Mouse (Mus musculus) midbrain, embryonic 12.5 days (tissue): ENCODE measurements around the gene Prkx. TPM values are rescaled to one million over a fixed set of nuclear protein-coding genes. Genes with fewer than 3 reads are reported as not detected.

ENCODE experiments used
- ATAC-seq: fragments of 200-750 bp; cut with Nextera tagmentation; 2 replicates; pipeline ENCODE4 v1.8.0; 2017; ENCODE audit warnings: low read depth, moderate TSS enrichment, moderate library complexity; ENCODE audit not compliant: low FRiP score
- H3K27ac ChIP-seq: fragments of 300-500 bp; sonication (generic); replicated peaks from 2 replicates; pipeline ENCODE4 v1.5.1; 2016; ENCODE audit warnings: mild to moderate bottlenecking
- H3K27me3 ChIP-seq: fragments of 300-500 bp; sonication (generic); 2 replicates; pipeline ENCODE4 v1.6.1; 2016; ENCODE audit warnings: mild to moderate bottlenecking
- H3K36me3 ChIP-seq: fragments of 300-500 bp; sonication (generic); 2 replicates; pipeline ENCODE4 v1.6.1; 2016
- H3K4me1 ChIP-seq: fragments of 300-500 bp; sonication (generic); 2 replicates; pipeline ENCODE4 v1.6.1; 2016
- H3K4me2 ChIP-seq: fragments of 300-500 bp; sonication (generic); replicated peaks from 2 replicates; pipeline ENCODE4 v1.6.1; 2016; ENCODE audit warnings: mild to moderate bottlenecking, moderate library complexity
- H3K4me3 ChIP-seq: fragments of 300-500 bp; sonication (generic); 2 replicates; pipeline ENCODE4 v1.5.1; 2016; ENCODE audit warnings: mild to moderate bottlenecking
- H3K9ac ChIP-seq: fragments of 300-500 bp; sonication (generic); replicated peaks from 2 replicates; pipeline ENCODE4 v1.6.1; 2016; ENCODE audit warnings: mild to moderate bottlenecking, moderate library complexity
- H3K9me3 ChIP-seq: fragments of 300-500 bp; sonication (generic); 2 replicates; pipeline ENCODE4 v1.6.1; 2016; ENCODE audit warnings: mild to moderate bottlenecking
- WGBS: fragments of 180-500 bp; shearing (Covaris S2); methylation state at CpG from one replicate; pipeline ENCODE4 v1.1.7; 2016; 5-methylcytosine and 5-hydroxymethylcytosine counted together
- polyA plus RNA-seq: library from polyadenylated mRNA; unstranded; fragments of >200 nt; fragmentation: Nextera tagmentation; extraction: Ambion mirVana; gene quantifications from 2 replicates; pipeline ENCODE4 v1.2.1, GENCODE M21; 2016

The Prkx gene
- polyA plus RNA-seq, 1 experiment from 2014 or later = 23.9 TPM

DNA sequence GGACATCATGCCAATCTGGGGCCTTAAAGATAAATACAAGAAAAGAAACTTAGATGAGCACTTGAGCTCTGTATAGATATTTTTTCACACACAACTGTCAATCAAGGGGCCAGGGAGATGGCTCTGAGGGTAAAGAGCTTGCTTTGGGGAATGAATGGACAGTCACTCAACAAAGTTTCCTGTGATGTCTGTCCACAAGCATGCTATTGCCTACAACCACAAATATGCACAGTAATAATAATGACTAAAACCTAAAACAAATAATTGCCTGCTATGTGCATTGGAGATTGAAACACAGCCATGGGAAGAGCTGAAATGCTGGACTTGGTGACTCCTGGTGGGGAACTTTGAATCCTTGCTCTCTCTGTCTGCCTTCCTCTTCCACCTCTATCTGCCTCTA lies 9.7 kb downstream of the Prkx start:
- ATAC-seq = no peak
- H3K27ac ChIP-seq = no peak overlapping the region
- no peaks in the 10 kb centered on the region for H3K27me3 ChIP-seq
- no peak overlapping the region for H3K4me2 ChIP-seq
- no peak overlapping the region for H3K9ac ChIP-seq
- H3K9me3 ChIP-seq = no peaks in the 10 kb centered on the region
- H3K36me3 ChIP-seq = peaks cover 12% of the 10 kb centered on the region; the same call in 1 of the 2 replicates
- no peaks in the 10 kb centered on the region for H3K4me1 ChIP-seq
- H3K4me3 ChIP-seq = no peak overlapping the region

- no peaks in the 10 kb centered on the region for H3K9me3 ChIP-seq
- no peaks in the 10 kb centered on the region for H3K4me1 ChIP-seq
- H3K4me3 ChIP-seq = no peak overlapping the region
- no peak for ATAC-seq
- H3K27me3 ChIP-seq = no peaks in the 10 kb centered on the region
- no peak overlapping the region for H3K27ac ChIP-seq
- H3K36me3 ChIP-seq = peaks cover 8% of the 10 kb centered on the region; the same call in 1 of the 2 replicates
- no peak overlapping the region for H3K9ac ChIP-seq
- no peak overlapping the region for H3K4me2 ChIP-seq
Observed at GRCm38 (mm10) chrX:77777822-77778221, 18.3 kb downstream of the Prkx start.

- Histone ChIP-seq H3K9ac (no peak overlapping the region), H3K27me3 (no peaks in the 10 kb centered on the region), H3K4me3 (no peak overlapping the region), H3K9me3 (no peaks in the 10 kb centered on the region), H3K4me1 (no peaks in the 10 kb centered on the region), H3K27ac (no peak overlapping the region), H3K4me2 (no peak overlapping the region), H3K36me3 (peaks cover 12% of the 10 kb centered on the region; the same call in 1 of the 2 replicates)
- 92% methylated on average over 3 of the region's 3 CpGs for WGBS
- no peak for ATAC-seq
Observed at GRCm38 (mm10) chrX:77765153-77765552, 30.9 kb downstream of the Prkx start.

DNA sequence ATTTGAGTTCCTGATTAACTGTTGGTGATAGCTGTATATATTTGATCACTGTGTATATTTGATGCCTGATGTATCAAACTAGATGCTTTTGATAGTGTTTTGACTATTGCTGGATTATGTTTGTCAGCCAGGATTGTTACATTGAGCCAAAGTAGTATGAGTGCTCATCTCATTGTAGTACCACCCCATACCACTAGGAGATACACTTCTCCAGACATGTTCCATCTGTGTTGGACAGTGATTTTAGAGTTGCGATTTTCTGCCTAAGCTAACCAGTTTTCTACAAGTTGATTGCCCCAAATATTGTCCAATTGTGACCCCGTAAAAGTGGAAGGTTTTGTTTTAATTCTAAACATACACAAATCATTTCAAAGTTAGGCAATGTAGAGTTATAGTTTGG lies 51.8 kb downstream of the Prkx start:
- no peak for ATAC-seq
- Histone ChIP-seq H3K4me3 (no peak overlapping the region), H3K27me3 (no peaks in the 10 kb centered on the region), H3K9ac (no peak overlapping the region), H3K4me1 (no peaks in the 10 kb centered on the region), H3K9me3 (no peaks in the 10 kb centered on the region), H3K27ac (no peak overlapping the region), H3K4me2 (no peak overlapping the region), H3K36me3 (no peaks in the 10 kb centered on the region)
- 75% methylated on average over 2 of the region's 2 CpGs for WGBS

GRCm38 (mm10) chrX:77741383-77741782 lies 54.7 kb downstream of the Prkx start:
- 36% methylated on average over 1 of the region's 1 CpGs for WGBS

DNA sequence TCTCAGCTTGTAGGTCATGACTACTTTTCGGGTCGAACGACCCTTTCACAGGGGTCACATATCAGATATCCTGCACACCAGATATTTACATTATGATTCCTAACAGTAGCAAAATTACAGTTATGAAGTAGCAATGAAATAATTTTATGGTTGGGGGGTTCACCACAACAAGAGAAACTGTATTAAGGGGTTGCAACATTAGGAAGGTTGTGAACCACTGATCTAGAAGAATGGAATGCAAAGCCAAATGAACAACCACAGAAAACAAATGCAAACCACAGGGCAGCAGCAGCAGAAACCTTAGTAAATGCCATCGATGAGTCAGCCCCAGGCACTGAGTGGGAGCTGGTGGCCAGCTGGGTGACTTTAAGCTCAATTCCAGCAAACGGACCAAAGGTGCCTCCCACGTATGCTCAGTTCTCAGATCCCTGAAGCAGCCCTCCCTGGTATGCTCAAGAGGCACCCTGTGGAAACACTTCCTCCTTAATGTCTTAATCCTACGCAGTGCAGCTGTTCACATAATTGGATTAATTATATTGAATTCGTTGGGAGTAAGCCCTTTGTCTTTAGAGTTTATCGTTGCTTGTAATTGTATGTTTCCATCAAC lies 62.0 kb downstream of the Prkx start:
- Histone ChIP-seq H3K4me2 (no peak overlapping the region), H3K4me1 (no peaks in the 10 kb centered on the region), H3K27ac (no peak overlapping the region), H3K36me3 (no peaks in the 10 kb centered on the region), H3K27me3 (no peaks in the 10 kb centered on the region), H3K9ac (no peak overlapping the region), H3K4me3 (no peak overlapping the region), H3K9me3 (no peaks in the 10 kb centered on the region)
- no peak for ATAC-seq
- WGBS = 70% methylated on average over 9 of the region's 9 CpGs

More at GRCm38 (mm10) chrX:77741383-77741782, 54.7 kb downstream of the Prkx start:
- Histone ChIP-seq H3K4me3 (no peak overlapping the region), H3K36me3 (no peaks in the 10 kb centered on the region), H3K4me1 (no peaks in the 10 kb centered on the region), H3K9ac (no peak overlapping the region), H3K27me3 (no peaks in the 10 kb centered on the region), H3K27ac (no peak overlapping the region), H3K9me3 (no peaks in the 10 kb centered on the region), H3K4me2 (no peak overlapping the region)
- ATAC-seq = no peak

DNA sequence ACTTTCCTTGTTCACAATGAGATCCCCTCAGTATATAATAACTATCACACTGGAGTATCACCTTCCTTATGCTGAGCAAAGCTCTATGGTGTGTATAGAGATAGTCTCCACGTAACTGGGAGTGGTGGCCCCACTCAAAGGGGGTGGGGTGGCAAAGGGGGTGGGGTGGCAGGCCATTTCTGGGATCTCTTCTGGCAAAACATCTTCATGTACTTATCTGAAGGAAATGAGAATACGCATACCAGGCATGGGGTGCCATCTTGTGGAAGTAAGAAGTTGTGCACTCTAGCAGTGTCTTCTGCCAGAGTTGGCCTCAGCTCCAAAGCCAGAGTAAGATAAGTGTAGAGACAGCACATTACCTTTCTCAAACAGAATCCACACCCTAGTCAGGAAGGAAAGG lies 75.8 kb downstream of the Prkx start:
- ATAC-seq = no peak
- no peak overlapping the region for H3K9ac ChIP-seq
- H3K27me3 ChIP-seq = no peaks in the 10 kb centered on the region
- 21% methylated on average over 2 of the region's 2 CpGs for WGBS
- no peaks in the 10 kb centered on the region for H3K4me1 ChIP-seq
- no peak overlapping the region for H3K27ac ChIP-seq
- H3K4me3 ChIP-seq = no peak overlapping the region
- H3K36me3 ChIP-seq = no peaks in the 10 kb centered on the region
- no peak overlapping the region for H3K4me2 ChIP-seq
- no peaks in the 10 kb centered on the region for H3K9me3 ChIP-seq

Other genes starting within 250 kb of the Prkx start
- gene Pbsn, start 57.3 kb upstream of the Prkx start, polyA plus RNA-seq = not detected in 2 replicates
- gene Gm14744, start 68.5 kb upstream of the Prkx start, polyA plus RNA-seq = not detected in 2 replicates
- not detected in 2 replicates for gene 5430402E10Rik, start 128.8 kb upstream of the Prkx start, polyA plus RNA-seq